Mouse (Mus musculus): ENCODE data around the gene Slc2a8. TPM values are rescaled to one million over a fixed set of nuclear protein-coding genes. Genes with fewer than 3 reads are reported as not detected.
A peak's percentile ranks its signal among the peaks of the same experiment; 100 is the strongest.

Slc2a8 gene
- polyA plus RNA-seq, 1 experiment = 47.5 TPM

- no peak overlapping the region for H3K27ac ChIP-seq (ENCODE audit: insufficient read depth, low read length)
- no peak for TF ChIP-seq POLR2A (IDR thresholded peaks at IDR 0.05; ENCODE audit: extremely low read depth, insufficient read depth, low read length)
- TF ChIP-seq CTCF (IDR thresholded peaks at IDR 0.05; ENCODE audit: extremely low read depth, insufficient read depth, low read length) = no peak
- peaks cover 4% of the 10 kb centered on the region for H3K4me1 ChIP-seq (ENCODE audit: control insufficient read depth, insufficient read depth, low read length)
- H3K4me3 ChIP-seq (ENCODE audit: insufficient read depth, low read length) = no peak overlapping the region
Observed at GRCm38 (mm10) chr2:32999752-33000151, 17.9 kb upstream of the Slc2a8 start.

DNA sequence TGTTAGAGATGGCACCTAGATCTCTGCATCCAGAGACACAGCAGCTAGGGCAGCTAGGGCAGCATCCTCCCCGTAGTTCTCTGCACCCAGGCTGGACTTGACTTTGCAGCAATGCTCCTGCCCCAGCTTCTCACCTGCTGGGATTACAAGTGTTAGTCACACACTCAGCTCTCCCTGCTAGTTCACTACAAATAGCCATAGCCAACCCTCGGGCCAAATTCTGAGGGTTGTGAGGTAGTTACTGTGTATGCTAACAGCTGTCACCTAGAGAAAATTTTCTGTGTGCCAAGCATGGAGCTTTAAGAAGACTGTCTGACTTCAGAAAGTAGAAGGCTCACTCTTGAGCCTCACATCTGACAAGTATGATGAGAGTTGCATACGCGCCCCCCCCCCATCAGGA lies 15.9 kb upstream of the Slc2a8 start:
- Histone ChIP-seq H3K4me3 (ENCODE audit: insufficient read depth, low read length) (no peak overlapping the region), H3K27ac (ENCODE audit: insufficient read depth, low read length) (no peak overlapping the region), H3K4me1 (ENCODE audit: control insufficient read depth, insufficient read depth, low read length) (peaks cover 2% of the 10 kb centered on the region)
- TF ChIP-seq CTCF (IDR thresholded peaks at IDR 0.05; ENCODE audit: extremely low read depth, insufficient read depth, low read length) (no peak), POLR2A (IDR thresholded peaks at IDR 0.05; ENCODE audit: extremely low read depth, insufficient read depth, low read length) (no peak)

- no peak overlapping the region for H3K4me3 ChIP-seq (ENCODE audit: insufficient read depth, low read length)
- H3K27ac ChIP-seq (ENCODE audit: insufficient read depth, low read length) = no peak overlapping the region
- TF ChIP-seq CTCF (IDR thresholded peaks at IDR 0.05; ENCODE audit: extremely low read depth, insufficient read depth, low read length) = no peak
- TF ChIP-seq POLR2A (IDR thresholded peaks at IDR 0.05; ENCODE audit: extremely low read depth, insufficient read depth, low read length) = no peak
- peaks cover 2% of the 10 kb centered on the region for H3K4me1 ChIP-seq (ENCODE audit: control insufficient read depth, insufficient read depth, low read length)
Observed at GRCm38 (mm10) chr2:32997081-32997480, 15.2 kb upstream of the Slc2a8 start.

GRCm38 (mm10) chr2:32992130-32992529 lies 10.2 kb upstream of the Slc2a8 start:
- no peaks in the 10 kb centered on the region for H3K4me1 ChIP-seq (ENCODE audit: control insufficient read depth, insufficient read depth, low read length)
- no peak for TF ChIP-seq POLR2A (IDR thresholded peaks at IDR 0.05; ENCODE audit: extremely low read depth, insufficient read depth, low read length)
- TF ChIP-seq CTCF (IDR thresholded peaks at IDR 0.05; ENCODE audit: extremely low read depth, insufficient read depth, low read length) = no peak

DNA sequence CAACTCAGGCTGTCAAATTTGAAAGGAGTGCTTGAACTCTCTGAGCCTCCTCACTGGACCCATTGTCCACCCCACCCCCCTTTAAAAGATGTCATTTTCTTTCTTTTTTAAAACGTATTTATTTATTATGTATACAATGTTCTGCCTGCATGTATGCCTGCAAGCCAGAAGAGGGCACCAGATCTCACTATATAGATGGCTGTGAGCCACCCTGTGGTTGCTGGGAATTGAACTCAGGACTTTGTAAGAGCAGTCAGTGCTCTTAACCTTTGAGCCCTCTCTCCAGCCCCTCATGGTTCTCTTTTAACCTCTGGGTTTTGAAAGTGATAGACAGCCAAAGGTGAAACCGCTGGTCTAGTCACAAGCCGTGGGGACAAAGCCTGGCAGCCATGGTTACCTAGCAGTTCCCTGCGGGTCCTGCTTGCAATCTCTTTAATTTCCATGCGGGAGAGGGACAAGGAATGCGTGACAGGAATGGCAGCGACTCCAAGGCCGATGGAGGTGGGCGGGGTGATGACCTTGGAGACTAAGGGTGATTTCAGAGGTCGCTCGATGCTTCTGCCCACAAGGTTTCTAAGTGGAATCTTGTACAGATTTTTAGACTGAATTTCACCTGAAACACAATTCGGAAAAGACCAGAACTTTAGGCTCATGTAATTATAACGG lies 8.4 kb upstream of the Slc2a8 start:
- no peak overlapping the region for H3K4me3 ChIP-seq (ENCODE audit: insufficient read depth, low read length)
- H3K27ac ChIP-seq (ENCODE audit: insufficient read depth, low read length) = no peak overlapping the region
- TF ChIP-seq CTCF (IDR thresholded peaks at IDR 0.05; ENCODE audit: extremely low read depth, insufficient read depth, low read length) (peak; percentile 41; the same call in 1 of the 2 replicates), POLR2A (IDR thresholded peaks at IDR 0.05; ENCODE audit: extremely low read depth, insufficient read depth, low read length) (no peak)
- no peaks in the 10 kb centered on the region for H3K4me1 ChIP-seq (ENCODE audit: control insufficient read depth, insufficient read depth, low read length)

More at GRCm38 (mm10) chr2:32992130-32992529, 10.2 kb upstream of the Slc2a8 start:
- H3K27ac ChIP-seq (ENCODE audit: insufficient read depth, low read length) = no peak overlapping the region
- H3K4me3 ChIP-seq (ENCODE audit: insufficient read depth, low read length) = no peak overlapping the region

GRCm38 (mm10) chr2:32989376-32989775 lies 7.5 kb upstream of the Slc2a8 start:
- TF ChIP-seq POLR2A (IDR thresholded peaks at IDR 0.05; ENCODE audit: extremely low read depth, insufficient read depth, low read length) (no peak), CTCF (IDR thresholded peaks at IDR 0.05; ENCODE audit: extremely low read depth, insufficient read depth, low read length) (no peak)
- Histone ChIP-seq H3K27ac (ENCODE audit: insufficient read depth, low read length) (no peak overlapping the region), H3K4me1 (ENCODE audit: control insufficient read depth, insufficient read depth, low read length) (no peaks in the 10 kb centered on the region), H3K4me3 (ENCODE audit: insufficient read depth, low read length) (no peak overlapping the region)

GRCm38 (mm10) chr2:32985844-32986243 lies 4.0 kb upstream of the Slc2a8 start:
- TF ChIP-seq POLR2A (IDR thresholded peaks at IDR 0.05; ENCODE audit: extremely low read depth, insufficient read depth, low read length) (no peak), CTCF (IDR thresholded peaks at IDR 0.05; ENCODE audit: extremely low read depth, insufficient read depth, low read length) (no peak)
- Histone ChIP-seq H3K4me3 (ENCODE audit: insufficient read depth, low read length) (no peak overlapping the region), H3K27ac (ENCODE audit: insufficient read depth, low read length) (no peak overlapping the region), H3K4me1 (ENCODE audit: control insufficient read depth, insufficient read depth, low read length) (peaks cover under 1% of the 10 kb centered on the region; the same call in 1 of the 2 replicates)

GRCm38 (mm10) chr2:32983617-32984016 lies 1.7 kb upstream of the Slc2a8 start:
- H3K4me1 ChIP-seq (ENCODE audit: control insufficient read depth, insufficient read depth, low read length) = peaks cover 6% of the 10 kb centered on the region; the same call in 1 of the 2 replicates
- H3K27ac ChIP-seq (ENCODE audit: insufficient read depth, low read length) = no peak overlapping the region
- TF ChIP-seq CTCF (IDR thresholded peaks at IDR 0.05; ENCODE audit: extremely low read depth, insufficient read depth, low read length) = no peak
- no peak overlapping the region for H3K4me3 ChIP-seq (ENCODE audit: insufficient read depth, low read length)

DNA sequence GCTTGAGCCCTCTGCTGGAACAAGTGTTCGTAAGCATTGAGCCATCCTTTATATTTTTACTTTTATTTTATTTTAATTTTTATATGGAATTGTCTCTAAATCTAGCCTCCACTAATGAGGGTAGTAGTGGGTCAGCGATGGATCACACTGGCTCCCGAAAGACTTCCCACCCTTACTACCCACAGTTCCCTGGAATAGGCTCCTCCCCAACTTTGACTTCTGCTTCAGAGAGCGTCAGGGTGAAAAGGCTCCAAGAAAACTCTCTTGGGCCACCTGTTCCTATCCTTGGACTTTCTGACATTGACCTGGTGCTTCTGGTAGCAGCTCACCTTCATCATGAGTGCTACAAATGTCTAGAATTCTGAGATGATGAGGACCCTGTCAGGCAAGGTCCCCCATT lies 817 bp upstream of the Slc2a8 start:
- peaks cover 6% of the 10 kb centered on the region; the same call in 1 of the 2 replicates for H3K4me1 ChIP-seq (ENCODE audit: control insufficient read depth, insufficient read depth, low read length)
- no peak for TF ChIP-seq POLR2A (IDR thresholded peaks at IDR 0.05; ENCODE audit: extremely low read depth, insufficient read depth, low read length)
- no peak overlapping the region; the same call in 1 of the 2 replicates for H3K4me3 ChIP-seq (ENCODE audit: insufficient read depth, low read length)
- H3K27ac ChIP-seq (ENCODE audit: insufficient read depth, low read length) = no peak overlapping the region

GRCm38 (mm10) chr2:32981281-32981680 lies 602 bp downstream of the Slc2a8 start:
- Histone ChIP-seq H3K4me1 (ENCODE audit: control insufficient read depth, insufficient read depth, low read length) (peaks cover 7% of the 10 kb centered on the region; the same call in 1 of the 2 replicates), H3K4me3 (ENCODE audit: insufficient read depth, low read length) (peak overlapping the region; percentile 44), H3K27ac (ENCODE audit: insufficient read depth, low read length) (no peak overlapping the region)
- TF ChIP-seq CTCF (IDR thresholded peaks at IDR 0.05; ENCODE audit: extremely low read depth, insufficient read depth, low read length) (no peak), POLR2A (IDR thresholded peaks at IDR 0.05; ENCODE audit: extremely low read depth, insufficient read depth, low read length) (no peak)

All from cortical plate, adult 2 months (tissue).